Mouse (Mus musculus) liver, embryonic 14.5 days (tissue): ENCODE data around the gene Pptc7. TPM values are rescaled to one million over a fixed set of nuclear protein-coding genes. Genes with fewer than 3 reads are reported as not detected.

Source experiments
- ATAC-seq: fragments of 200-750 bp; cut with Nextera tagmentation; 2 replicates; pipeline ENCODE4 v1.8.0; 2017; ENCODE audit warnings: moderate number of reproducible peaks, mild to moderate bottlenecking, moderate library complexity; ENCODE audit not compliant: insufficient read depth
- DNase-seq, 3 experiments: peaks; one replicate each; pipeline ENCODE4 v3.0.0-alpha.2; 2012 to 2013; ENCODE audit warnings: low read depth in 3 of 3, low spot score in 3 of 3
- H3K27ac ChIP-seq: fragments of 300-500 bp; sonication (generic); 2 replicates; pipeline ENCODE4 v1.5.1; 2014; ENCODE audit warnings: moderate library complexity, mild to moderate bottlenecking, control low read depth, inconsistent platforms
- H3K27me3 ChIP-seq: fragments of 300-500 bp; sonication (generic); 2 replicates; pipeline ENCODE4 v1.6.1; 2014; ENCODE audit warnings: mild to moderate bottlenecking, low read length, moderate library complexity; ENCODE audit not compliant: control insufficient read depth, insufficient read depth
- H3K36me3 ChIP-seq: fragments of 300-500 bp; sonication (generic); replicated peaks from 2 replicates; pipeline ENCODE4 v1.6.1; 2014; ENCODE audit warnings: low read depth; ENCODE audit not compliant: control insufficient read depth, insufficient read depth
- H3K4me1 ChIP-seq, 2 experiments: fragments of 200-500 bp in 1 of 2; fragments of 300-500 bp in 1 of 2; sonication (generic) in 1 of 2; replicated peaks; 2 replicates each; pipeline ENCODE4 v1.6.1; 2012 to 2014; ENCODE audit warnings: antibody characterized with exemption in 1 of 2, inconsistent platforms in 1 of 2, low read length in 1 of 2; ENCODE audit not compliant: control insufficient read depth in 2 of 2, insufficient read depth in 2 of 2
- H3K4me2 ChIP-seq: fragments of 300-500 bp; sonication (generic); 2 replicates; pipeline ENCODE4 v1.6.1; 2014; ENCODE audit warnings: low read depth, mild to moderate bottlenecking, control low read depth, moderate library complexity
- H3K4me3 ChIP-seq, 2 experiments: fragments of 200-500 bp in 1 of 2; fragments of 300-500 bp in 1 of 2; sonication (generic) in 1 of 2; 2 replicates each; pipeline ENCODE4 v1.5.1; 2012 to 2014; ENCODE audit warnings: low read depth in 2 of 2, low read length in 2 of 2, mild to moderate bottlenecking in 2 of 2, control low read depth in 1 of 2, inconsistent platforms in 1 of 2, moderate library complexity in 1 of 2; ENCODE audit not compliant: insufficient read depth in 1 of 2
- H3K9ac ChIP-seq: fragments of 300-500 bp; sonication (generic); replicated peaks from 2 replicates; pipeline ENCODE4 v1.6.1; 2014; ENCODE audit warnings: mild to moderate bottlenecking, control low read depth, moderate library complexity
- H3K9me3 ChIP-seq: fragments of 300-500 bp; sonication (generic); 2 replicates; pipeline ENCODE4 v1.6.1; 2016; ENCODE audit warnings: low read length, mixed read lengths; ENCODE audit not compliant: control insufficient read depth
- CTCF ChIP-seq: IDR thresholded peaks from 2 replicates; pipeline ENCODE4 v1.5.1; 2016; ENCODE audit warnings: antibody characterized with exemption, low read depth, control low read depth
- EP300 ChIP-seq: IDR thresholded peaks from 2 replicates; pipeline ENCODE4 v1.6.1; 2016; ENCODE audit warnings: antibody characterized with exemption, low read depth
- WGBS: fragments of 180-500 bp; shearing (Covaris S2); extraction: QIAGEN DNeasy Blood & Tissue Kit; methylation state at CpG from one replicate; pipeline ENCODE4 v1.1.7; 2014; ENCODE audit not compliant: insufficient replicate concordance; 5-methylcytosine and 5-hydroxymethylcytosine counted together
- polyA plus RNA-seq, 2 experiments: library from polyadenylated mRNA; depleted of rRNA in 1 of 2; stranded (reverse) in 1 of 2; unstranded in 1 of 2; fragments of >200 nt; fragmentation: Nextera tagmentation in 1 of 2; extraction: Ambion mirVana in 1 of 2; gene quantifications; 2 replicates each; pipeline versions ENCODE4 v1.2.1 to v1.2.3; 2012 to 2014

The Pptc7 gene
- polyA plus RNA-seq, 2 experiments: 2.7 to 3.5 TPM

DNA sequence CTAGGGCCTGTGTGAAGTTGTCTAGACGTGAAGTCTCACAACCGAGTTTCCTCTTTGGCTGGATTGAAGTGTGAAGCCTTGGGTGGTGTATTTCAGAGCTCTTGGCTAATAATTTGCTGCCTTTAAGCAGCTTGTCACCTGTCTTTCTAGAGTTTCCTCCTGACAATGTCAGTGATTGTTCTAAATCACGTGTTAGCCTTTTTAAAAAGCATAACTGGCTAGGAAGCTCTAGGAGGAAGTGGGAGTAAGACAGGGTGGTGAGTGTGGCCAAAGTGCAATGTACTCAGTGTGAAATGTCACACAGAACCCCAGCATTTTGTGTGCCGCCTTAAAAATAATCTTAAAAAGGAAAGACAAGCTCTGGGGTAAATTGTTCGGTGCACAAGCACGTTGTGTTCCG, 59.6 kb downstream of the Pptc7 start:
- H3K27me3 ChIP-seq: no peaks in the 10 kb centered on the region
- TF ChIP-seq CTCF (no peak), EP300 (no peak)
- no peak for ATAC-seq
- no peak overlapping the region for H3K4me3 ChIP-seq
- H3K4me2 ChIP-seq: no peak overlapping the region
- no peaks in the 10 kb centered on the region for H3K9me3 ChIP-seq
- no peaks in the 10 kb centered on the region for H3K4me1 ChIP-seq
- no peak overlapping the region for H3K9ac ChIP-seq
- WGBS: 39% methylated on average over 7 of the region's 7 CpGs
- H3K36me3 ChIP-seq: no peaks in the 10 kb centered on the region
- DNase-seq: peak in 1 of 3 experiments; percentile 4
- no peak overlapping the region for H3K27ac ChIP-seq

DNA sequence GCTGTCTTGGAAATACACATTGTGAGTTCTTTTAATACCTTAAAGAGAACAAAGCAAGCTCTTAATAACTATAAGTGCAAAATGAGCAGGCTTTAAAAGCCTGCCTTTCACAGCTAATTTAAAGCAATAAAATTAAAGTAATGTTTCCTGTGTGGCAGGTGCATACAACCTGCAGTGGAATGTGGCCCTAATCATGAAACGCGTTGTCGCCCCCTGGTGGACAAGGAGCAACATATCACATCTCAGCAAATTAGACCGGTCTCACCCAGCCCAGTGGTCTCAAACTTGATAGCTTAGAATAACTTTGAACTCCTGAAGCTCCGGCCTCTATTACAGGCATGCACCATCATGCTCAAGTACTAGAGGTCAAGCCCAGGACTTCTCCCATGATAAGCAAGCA, 60.1 kb downstream of the Pptc7 start:
- H3K4me2 ChIP-seq: no peak overlapping the region
- H3K36me3 ChIP-seq: no peaks in the 10 kb centered on the region
- H3K9me3 ChIP-seq: no peaks in the 10 kb centered on the region
- 9% methylated on average over 5 of the region's 5 CpGs for WGBS
- H3K4me1 ChIP-seq: no peaks in the 10 kb centered on the region
- H3K9ac ChIP-seq: no peak overlapping the region
- no peak overlapping the region for H3K4me3 ChIP-seq
- peak; percentile 43; the same call in 1 of the 2 replicates for ATAC-seq
- TF ChIP-seq EP300 (no peak), CTCF (peak; percentile 95)
- H3K27ac ChIP-seq: no peak overlapping the region
- H3K27me3 ChIP-seq: no peaks in the 10 kb centered on the region
- DNase-seq: peak; percentile 55 to 59 (median 57)

DNA sequence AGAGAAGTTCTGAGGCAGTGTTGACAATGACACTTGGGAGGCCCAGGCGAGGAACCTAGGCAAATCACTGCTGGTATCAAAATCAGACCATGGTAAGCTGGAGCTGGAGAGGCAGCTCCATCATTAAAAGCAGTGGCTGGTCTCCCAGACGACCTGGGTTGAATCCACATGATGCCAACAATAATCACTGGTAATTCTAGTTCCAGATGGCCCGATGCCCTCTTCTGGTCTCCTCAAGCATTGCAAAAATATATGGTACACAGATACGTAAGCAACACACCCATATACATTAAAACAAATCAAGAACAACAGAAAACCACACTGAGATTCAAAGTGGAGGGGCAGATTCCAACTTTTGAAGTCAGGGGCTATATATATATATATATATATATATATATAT, 61.6 kb downstream of the Pptc7 start:
- DNase-seq: no peak
- H3K4me1 ChIP-seq: no peaks in the 10 kb centered on the region
- H3K27ac ChIP-seq: no peak overlapping the region
- no peak overlapping the region for H3K4me2 ChIP-seq
- no peak for ATAC-seq
- no peak; the same call in 1 of the 2 replicates for TF ChIP-seq CTCF
- no peak for TF ChIP-seq EP300
- no peak overlapping the region for H3K4me3 ChIP-seq
- no peaks in the 10 kb centered on the region for H3K27me3 ChIP-seq
- H3K9me3 ChIP-seq: no peaks in the 10 kb centered on the region
- H3K9ac ChIP-seq: no peak overlapping the region
- 76% methylated on average over 4 of the region's 4 CpGs for WGBS
- H3K36me3 ChIP-seq: no peaks in the 10 kb centered on the region

DNA sequence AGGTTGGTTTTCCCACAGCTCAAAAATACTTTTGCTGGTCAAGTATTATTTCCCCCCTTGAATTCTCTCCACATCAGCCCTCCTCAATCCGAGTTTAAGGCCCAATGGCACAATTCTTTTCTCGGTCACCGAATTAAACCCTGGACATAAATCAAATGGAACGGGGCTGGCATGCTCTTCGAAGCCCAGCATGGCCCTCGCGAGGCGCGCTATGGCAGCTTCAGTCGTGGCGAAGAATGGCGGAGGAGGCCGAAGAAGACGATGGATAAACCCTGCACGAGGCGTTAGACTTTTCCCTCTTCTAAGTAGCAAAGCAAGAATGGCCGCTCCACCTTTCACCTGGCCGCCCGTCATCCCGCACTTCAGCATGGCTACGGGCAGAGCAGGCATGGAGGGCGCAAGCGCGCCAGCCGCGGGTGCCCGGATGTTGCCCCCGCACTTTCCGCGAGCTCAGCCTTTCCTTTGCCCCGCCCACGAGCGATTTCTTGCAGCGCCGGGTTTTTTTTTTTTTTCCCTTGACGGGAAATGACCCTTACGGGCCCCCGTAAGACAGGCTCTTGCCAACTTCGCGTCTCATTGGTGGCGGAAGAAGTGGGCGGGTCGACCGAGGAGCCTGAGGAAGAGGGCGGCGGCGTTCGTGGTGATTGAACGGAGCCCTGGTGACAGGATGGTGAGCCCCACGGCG, 69.8 kb downstream of the Pptc7 start, which contains the start of the genes Rad9b and Vps29:
Gene Rad9b (minus strand): TSS at position 427 of the 685 bp plus-strand sequence.
Gene Vps29 (plus strand): TSS at position 563 of the 685 bp plus-strand sequence.
- Histone ChIP-seq H3K4me2 (peak within 1 kb of the TSS; percentile 71), H3K4me1 (peaks cover 6 to 7% of the 10 kb centered on the region in 2 experiments), H3K27ac (peak within 1 kb of the TSS; percentile 66), H3K9me3 (no peaks in the 10 kb centered on the region), H3K9ac (peak within 1 kb of the TSS; percentile 92), H3K27me3 (no peaks in the 10 kb centered on the region), H3K36me3 (no peaks in the 10 kb centered on the region), H3K4me3 (peak within 1 kb of the TSS; percentile 92 to 97)
- ATAC-seq: peak; percentile 95
- peak; percentile 99 to 100 (median 100) for DNase-seq
- TF ChIP-seq EP300: peak; percentile 64; the same call in 1 of the 2 replicates
- no peak; the same call in 1 of the 2 replicates for TF ChIP-seq CTCF
- 1% methylated on average over 51 of the region's 51 CpGs for WGBS

DNA sequence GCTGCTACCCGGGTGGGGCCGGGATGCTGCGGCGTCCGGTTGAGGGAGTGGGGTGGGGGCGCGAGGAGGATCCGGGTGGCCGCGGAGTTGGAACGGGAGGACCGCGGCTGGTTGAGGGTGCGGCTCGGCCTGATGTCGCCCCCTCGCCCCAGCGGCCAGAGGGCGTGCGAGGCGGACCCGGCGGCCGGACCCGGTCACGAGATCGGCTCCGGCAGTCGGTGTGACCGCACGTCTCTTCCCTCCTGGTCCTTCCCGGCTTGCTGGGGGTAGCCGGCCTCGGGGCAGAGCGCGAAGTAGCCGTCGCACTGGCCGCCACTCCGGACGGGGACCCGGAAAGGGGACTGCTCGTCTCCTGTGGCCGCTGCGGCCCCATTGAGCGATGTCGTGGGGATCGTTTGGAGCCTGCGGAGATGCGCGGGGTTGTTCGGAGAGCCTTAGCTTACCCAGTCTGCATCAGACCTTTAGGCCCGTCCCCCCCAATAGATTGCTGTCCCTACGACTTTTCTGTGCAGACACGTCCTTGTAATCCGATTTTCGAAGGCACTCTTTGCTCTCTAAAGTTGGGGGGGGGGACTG, 70.4 kb downstream of the Pptc7 start:
- DNase-seq (no peak), ATAC-seq (peak; percentile 75)
- Histone ChIP-seq H3K4me3 (peak overlapping the region; percentile 92 to 97), H3K27ac (peak overlapping the region; percentile 66), H3K9ac (peak overlapping the region; percentile 92), H3K4me2 (peak overlapping the region; percentile 71), H3K9me3 (no peaks in the 10 kb centered on the region), H3K4me1 (peaks cover 6 to 7% of the 10 kb centered on the region in 2 experiments), H3K27me3 (no peaks in the 10 kb centered on the region), H3K36me3 (no peaks in the 10 kb centered on the region)
- TF ChIP-seq EP300: no peak
- no peak for TF ChIP-seq CTCF
- under 1% methylated on average over 55 of the region's 57 CpGs for WGBS
